Mouse (Mus musculus) liver, embryonic 11.5 days (tissue): ENCODE results near the gene Tmem258. TPM values are rescaled to one million over a fixed set of nuclear protein-coding genes. Genes with fewer than 3 reads are reported as not detected.
"Not testable (repeated sequence)": the region's sequence is repeated elsewhere in the genome, so short reads cannot be mapped to it uniquely, and the experiment has no call there.

ENCODE experiments used
- ATAC-seq: fragments of 200-750 bp; cut with Nextera tagmentation; replicated peaks from 2 replicates; pipeline ENCODE4 v1.8.0; 2017; ENCODE audit warnings: moderate number of reproducible peaks, mild to moderate bottlenecking, moderate TSS enrichment, moderate library complexity; ENCODE audit not compliant: low FRiP score
- DNase-seq: peaks from one replicate; pipeline ENCODE4 v3.0.0-alpha.2; 2017; ENCODE audit warnings: low spot score
- H3K27ac ChIP-seq: fragments of 300-500 bp; sonication (generic); 2 replicates; pipeline ENCODE4 v1.5.1; 2014; ENCODE audit warnings: mild to moderate bottlenecking, low read depth, low read length, control low read depth
- H3K27me3 ChIP-seq: fragments of 300-500 bp; sonication (generic); replicated peaks from 2 replicates; pipeline ENCODE4 v1.6.1; 2014; ENCODE audit warnings: low read length, mixed read lengths; ENCODE audit not compliant: control insufficient read depth, insufficient read depth
- H3K36me3 ChIP-seq: fragments of 300-500 bp; sonication (generic); 2 replicates; pipeline ENCODE4 v1.6.1; 2014; ENCODE audit warnings: mild to moderate bottlenecking, low read length, moderate library complexity, mixed read lengths; ENCODE audit not compliant: control insufficient read depth, insufficient read depth
- H3K4me1 ChIP-seq: fragments of 300-500 bp; sonication (generic); replicated peaks from 2 replicates; pipeline ENCODE4 v1.6.1; 2014; ENCODE audit warnings: low read length, mixed read lengths; ENCODE audit not compliant: control insufficient read depth, insufficient read depth
- H3K4me2 ChIP-seq: fragments of 300-500 bp; sonication (generic); 2 replicates; pipeline ENCODE4 v1.6.1; 2014; ENCODE audit warnings: mild to moderate bottlenecking, control low read depth, moderate library complexity
- H3K4me3 ChIP-seq: fragments of 300-500 bp; sonication (generic); 2 replicates; pipeline ENCODE4 v1.5.1; 2014; ENCODE audit warnings: low read depth, low read length, control low read depth
- H3K9ac ChIP-seq: fragments of 300-500 bp; sonication (generic); 2 replicates; pipeline ENCODE4 v1.6.1; 2014; ENCODE audit warnings: low read depth, low read length, control low read depth
- H3K9me3 ChIP-seq: fragments of 300-500 bp; sonication (generic); 2 replicates; pipeline ENCODE4 v1.6.1; 2016; ENCODE audit warnings: low read length, inconsistent platforms, mixed read lengths; ENCODE audit not compliant: control insufficient read depth
- WGBS: fragments of 180-500 bp; shearing (Covaris S2); extraction: QIAGEN DNeasy Blood & Tissue Kit; methylation state at CpG from one replicate; pipeline ENCODE4 v1.1.7; 2014; 5-methylcytosine and 5-hydroxymethylcytosine counted together
- polyA plus RNA-seq: library from polyadenylated mRNA; unstranded; fragments of >200 nt; fragmentation: Nextera tagmentation; extraction: Ambion mirVana; gene quantifications from 2 replicates; pipeline ENCODE4 v1.2.1, GENCODE M21; 2014

Gene Tmem258
- polyA plus RNA-seq = 472 and 478 TPM in 2 replicates

DNA sequence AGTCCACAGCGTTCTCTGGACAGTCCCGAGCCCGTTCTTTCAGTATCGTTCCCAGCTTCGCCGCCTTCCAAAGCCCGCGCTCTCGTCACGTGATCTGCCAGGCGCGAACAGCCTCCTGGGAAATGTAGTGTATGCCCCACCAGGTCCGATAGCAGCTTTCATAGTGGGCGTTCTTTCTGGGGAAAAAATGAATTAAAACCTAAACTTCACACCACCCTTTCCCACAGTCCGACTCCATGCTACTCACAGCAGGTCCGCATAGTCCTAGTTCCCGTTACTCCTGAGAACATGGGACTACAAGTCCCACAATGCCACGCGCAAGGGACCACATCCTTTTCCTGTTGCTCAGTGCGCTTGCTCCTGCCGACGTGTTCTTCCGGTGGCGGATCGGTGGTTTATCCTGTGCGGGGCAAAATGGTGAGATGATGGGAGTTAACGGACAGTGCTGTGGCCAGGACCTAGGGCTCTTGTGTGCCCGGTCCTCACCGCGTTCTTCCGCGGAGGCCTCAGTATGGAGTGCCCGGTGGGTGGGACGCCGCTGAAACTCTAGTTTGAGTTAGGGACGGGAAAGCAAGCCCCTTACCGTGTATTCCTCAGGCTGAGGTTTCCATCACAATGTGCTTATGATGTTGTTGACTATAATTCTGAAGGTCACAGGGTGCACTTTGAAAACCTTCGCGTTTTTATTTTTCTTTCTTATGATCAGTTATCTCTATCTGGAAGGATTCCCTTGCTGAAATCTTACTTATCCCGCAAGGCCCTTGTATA, at the start of gene Tmem258, which contains the start of gene Fen1:
Gene Tmem258 (plus strand): TSS at position 167 of the 768 bp plus-strand sequence.
Gene Fen1 (minus strand): TSS at position 322 of the 768 bp plus-strand sequence.
- DNase-seq (peak; percentile 93), ATAC-seq (peak; percentile 82)
- Histone ChIP-seq H3K9ac (peak within 1 kb of the TSS; percentile 95), H3K4me2 (peak within 1 kb of the TSS; percentile 88), H3K36me3 (peaks cover 40% of the 10 kb centered on the region), H3K9me3 (no peaks in the 10 kb centered on the region), H3K4me3 (peak within 1 kb of the TSS; percentile 95), H3K27ac (peak within 1 kb of the TSS; percentile 94), H3K27me3 (no peaks in the 10 kb centered on the region), H3K4me1 (peaks cover 10% of the 10 kb centered on the region)
- under 1% methylated on average over 40 of the region's 40 CpGs for WGBS

GRCm38 (mm10) chr19:10157725-10158124, 46.1 kb upstream of the Tmem258 start:
- no peaks in the 10 kb centered on the region for H3K4me1 ChIP-seq
- H3K36me3 ChIP-seq = no peaks in the 10 kb centered on the region
- no peak overlapping the region for H3K27ac ChIP-seq
- WGBS = 81% methylated on average over 2 of the region's 2 CpGs
- H3K4me3 ChIP-seq = no peak overlapping the region
- H3K27me3 ChIP-seq = no peaks in the 10 kb centered on the region
- H3K4me2 ChIP-seq = no peak overlapping the region
- DNase-seq (peak; percentile 25), ATAC-seq (no peak)
- no peak overlapping the region for H3K9ac ChIP-seq
- H3K9me3 ChIP-seq = peaks cover 5% of the 10 kb centered on the region

GRCm38 (mm10) chr19:10163896-10164295, 39.9 kb upstream of the Tmem258 start:
- DNase-seq (peak; percentile 28), ATAC-seq (no peak)
- Histone ChIP-seq H3K4me2 (no peak overlapping the region), H3K9me3 (peaks cover 4% of the 10 kb centered on the region; the same call in 1 of the 2 replicates), H3K36me3 (no peaks in the 10 kb centered on the region), H3K27ac (no peak overlapping the region), H3K27me3 (no peaks in the 10 kb centered on the region), H3K9ac (no peak overlapping the region), H3K4me1 (no peaks in the 10 kb centered on the region), H3K4me3 (no peak overlapping the region)
- 78% methylated on average over 3 of the region's 3 CpGs for whole genome bisulfite sequencing

GRCm38 (mm10) chr19:10165928-10166327, 37.9 kb upstream of the Tmem258 start:
- not testable (repeated sequence) for H3K9me3 ChIP-seq, H3K4me2 ChIP-seq, ATAC-seq, H3K4me1 ChIP-seq, H3K9ac ChIP-seq, H3K36me3 ChIP-seq, H3K27me3 ChIP-seq, H3K27ac ChIP-seq, H3K4me3 ChIP-seq
- WGBS = 81% methylated on average over 4 of the region's 4 CpGs
- peak; percentile 14 for DNase-seq

- no peak overlapping the region for H3K4me3 ChIP-seq
- H3K27me3 ChIP-seq = no peaks in the 10 kb centered on the region
- 80% methylated on average over 4 of the region's 4 CpGs for WGBS
- H3K9me3 ChIP-seq = peaks cover 4% of the 10 kb centered on the region; the same call in 1 of the 2 replicates
- H3K4me1 ChIP-seq = peaks cover 12% of the 10 kb centered on the region
- H3K4me2 ChIP-seq = no peak overlapping the region
- H3K9ac ChIP-seq = no peak overlapping the region
- no peak for ATAC-seq
- no peak for DNase-seq
- H3K27ac ChIP-seq = no peak overlapping the region
- no peaks in the 10 kb centered on the region for H3K36me3 ChIP-seq
Observed at GRCm38 (mm10) chr19:10167112-10167511, 36.7 kb upstream of the Tmem258 start.

GRCm38 (mm10) chr19:10167951-10168350, 35.9 kb upstream of the Tmem258 start:
- Histone ChIP-seq H3K9me3 (no peaks in the 10 kb centered on the region), H3K27me3 (no peaks in the 10 kb centered on the region), H3K4me2 (no peak overlapping the region), H3K4me3 (no peak overlapping the region), H3K27ac (no peak overlapping the region), H3K36me3 (no peaks in the 10 kb centered on the region), H3K4me1 (peaks cover 18% of the 10 kb centered on the region), H3K9ac (no peak overlapping the region)
- ATAC-seq (no peak), DNase-seq (no peak)
- WGBS = 77% methylated on average over 1 of the region's 1 CpGs

DNA sequence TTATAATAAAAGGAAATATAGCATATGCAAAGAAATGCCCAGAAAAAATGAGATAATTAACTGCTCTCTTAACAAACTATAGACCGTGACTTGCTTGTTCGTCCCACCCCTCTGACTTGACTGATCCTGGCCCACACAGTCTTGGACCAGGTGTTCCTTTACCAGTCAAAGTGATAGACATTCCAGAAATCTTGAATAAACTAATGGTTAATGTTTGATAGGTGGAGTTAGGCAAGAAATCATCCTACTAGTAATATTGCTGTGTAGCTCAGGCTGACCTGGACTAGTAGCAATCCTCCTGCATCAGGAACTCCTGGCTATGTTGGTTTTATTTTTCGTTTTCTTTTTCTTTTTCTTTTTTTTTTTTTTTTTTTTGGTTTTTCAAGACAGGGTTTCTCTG, 35.4 kb upstream of the Tmem258 start:
- no peak overlapping the region for H3K27ac ChIP-seq
- H3K27me3 ChIP-seq = no peaks in the 10 kb centered on the region
- no peak overlapping the region for H3K4me2 ChIP-seq
- DNase-seq = peak; percentile 10
- 85% methylated on average over 3 of the region's 3 CpGs for WGBS
- no peaks in the 10 kb centered on the region for H3K9me3 ChIP-seq
- H3K4me1 ChIP-seq = peaks cover 23% of the 10 kb centered on the region
- no peak overlapping the region for H3K4me3 ChIP-seq
- ATAC-seq = no peak
- no peak overlapping the region for H3K9ac ChIP-seq
- no peaks in the 10 kb centered on the region for H3K36me3 ChIP-seq

- H3K36me3 ChIP-seq = no peaks in the 10 kb centered on the region
- peak overlapping the region; percentile 25; the same call in 1 of the 2 replicates for H3K27ac ChIP-seq
- peak; percentile 11 for DNase-seq
- no peaks in the 10 kb centered on the region for H3K9me3 ChIP-seq
- no peak overlapping the region for H3K4me3 ChIP-seq
- no peak overlapping the region for H3K9ac ChIP-seq
- no peaks in the 10 kb centered on the region for H3K27me3 ChIP-seq
- no peak overlapping the region for H3K4me2 ChIP-seq
- H3K4me1 ChIP-seq = peaks cover 24% of the 10 kb centered on the region
- peak; percentile 65 for ATAC-seq
Observed at GRCm38 (mm10) chr19:10169179-10169578, 34.6 kb upstream of the Tmem258 start.
